In genomic region chr4:54095200-54095930, GRCm38 (mm10) we compare ENCODE assay signal across 23 mouse cellular contexts.
A peak's percentile ranks its signal among the peaks of the same experiment; 100 is the strongest.
DNase-seq lines count a peak whose midpoint lies in the region; ATAC-seq lines count a peak whose summit lies in the region.
"Had no signal": no experiment of that assay in that cellular context is flagged by ENCODE, and none has a peak within 500 bp of the region (broad histone marks: within the 10 kb centered on the region; RNA-seq: fewer than 3 reads in every experiment).

No protein-coding gene starts in this region.

- H3K4me1 ChIP-seq in hindbrain, embryonic 10.5 days (replicated peaks): 0 out of 2 replicates have a peak, but pooled peaks cover 9% of the 10 kb centered on the region
- H3K4me1 ChIP-seq in hindbrain, embryonic 14.5 days (replicated peaks; ENCODE audit: control insufficient read depth, insufficient read depth, low read length): no peaks in the 10 kb centered on the region
- peaks cover 12% of the 10 kb centered on the region for H3K4me1 ChIP-seq in embryonic facial prominence, embryonic 15.5 days
- H3K4me1 ChIP-seq in limb, embryonic 12.5 days (replicated peaks): peaks cover 22% of the 10 kb centered on the region
- H3K4me1 ChIP-seq: forebrain, embryonic 12.5 days; hindbrain, embryonic 13.5 days; midbrain, embryonic 13.5 days; neural tube, embryonic 13.5 days had no signal

- DNase-seq in hindbrain, embryonic 10.5 days (ENCODE audit: low spot score): no peak
- DNase-seq in hindbrain, embryonic 14.5 days (ENCODE audit: low spot score): no peak
- DNase-seq in embryo, embryonic 9.5 days (ENCODE audit: extremely low spot score): peak; percentile 8
- no peak for DNase-seq in T-cell, adult 2 months (ENCODE audit: low spot score)
- no peak for DNase-seq in lung, postnatal 36 days
- no peak for DNase-seq in left cerebral cortex, adult 11 months (ENCODE audit: low spot score)
- DNase-seq: adrenal gland, postnatal 10 days; cerebellum, adult 18-20 months; cerebellum, postnatal 14 days; gastrocnemius, adult 2 months; kidney, adult 2 months; liver; right cerebral cortex, postnatal 4 days; thymus, postnatal 36 days had no signal

- H3K9ac ChIP-seq in hindbrain, embryonic 14.5 days: no peak overlapping the region
- H3K9ac ChIP-seq in embryonic facial prominence, embryonic 15.5 days: no peak overlapping the region
- no peak overlapping the region for H3K9ac ChIP-seq in limb, embryonic 12.5 days (replicated peaks)
- H3K9ac ChIP-seq: forebrain, embryonic 12.5 days; hindbrain, embryonic 13.5 days; midbrain, embryonic 13.5 days; neural tube, embryonic 13.5 days had no signal

- peak overlapping the region; percentile 26; the same call in 1 of the 2 replicates for H3K27ac ChIP-seq in hindbrain, embryonic 10.5 days
- H3K27ac ChIP-seq in hindbrain, embryonic 14.5 days: no peak overlapping the region
- H3K27ac ChIP-seq in embryonic facial prominence, embryonic 15.5 days (replicated peaks): peak overlapping the region; percentile 22; the same call in 1 of the 2 replicates
- peak overlapping the region; percentile 72 for H3K27ac ChIP-seq in limb, embryonic 12.5 days
- H3K27ac ChIP-seq: forebrain, embryonic 12.5 days; gastrocnemius, adult 2 months; hindbrain, embryonic 13.5 days; kidney, postnatal 0 days; midbrain, embryonic 13.5 days; neural tube, embryonic 13.5 days had no signal

- H3K9me3 ChIP-seq in hindbrain, embryonic 10.5 days: no peaks in the 10 kb centered on the region
- H3K9me3 ChIP-seq in hindbrain, embryonic 14.5 days (ENCODE audit: control insufficient read depth, low read length): no peaks in the 10 kb centered on the region
- H3K9me3 ChIP-seq in embryonic facial prominence, embryonic 15.5 days (replicated peaks): no peaks in the 10 kb centered on the region
- no peaks in the 10 kb centered on the region for H3K9me3 ChIP-seq in limb, embryonic 12.5 days
- H3K9me3 ChIP-seq: forebrain, embryonic 12.5 days; hindbrain, embryonic 13.5 days; midbrain, embryonic 13.5 days; neural tube, embryonic 13.5 days had no signal

- WGBS in hindbrain, embryonic 10.5 days: 63% methylated on average over 4 of the region's 4 CpGs
- 68% methylated on average over 4 of the region's 4 CpGs for WGBS in hindbrain, embryonic 14.5 days
- WGBS in embryonic facial prominence, embryonic 15.5 days: 25% methylated on average over 4 of the region's 4 CpGs
- 25% methylated on average over 4 of the region's 4 CpGs for WGBS in limb, embryonic 12.5 days

- H3K4me2 ChIP-seq in hindbrain, embryonic 14.5 days (replicated peaks): no peak overlapping the region
- H3K4me2 ChIP-seq in embryonic facial prominence, embryonic 15.5 days (replicated peaks): no peak overlapping the region
- no peak overlapping the region for H3K4me2 ChIP-seq in limb, embryonic 12.5 days
- H3K4me2 ChIP-seq: forebrain, embryonic 12.5 days; hindbrain, embryonic 13.5 days; midbrain, embryonic 13.5 days; neural tube, embryonic 13.5 days had no signal

- no peak for ATAC-seq in hindbrain, embryonic 14.5 days (ENCODE audit: low FRiP score)
- ATAC-seq in embryonic facial prominence, embryonic 15.5 days (ENCODE audit: insufficient number of reproducible peaks, low FRiP score, low TSS enrichment, low read depth): peak; percentile 54; the same call in 1 of the 2 replicates
- ATAC-seq in limb, embryonic 12.5 days (ENCODE audit: insufficient number of reproducible peaks, insufficient read depth, low FRiP score, low TSS enrichment, low read depth): no peak
- ATAC-seq: midbrain, embryonic 13.5 days; Patski had no signal

- no peaks in the 10 kb centered on the region for H3K27me3 ChIP-seq in hindbrain, embryonic 10.5 days (ENCODE audit: insufficient read depth, poor library complexity, severe bottlenecking)
- H3K27me3 ChIP-seq in hindbrain, embryonic 14.5 days (ENCODE audit: control insufficient read depth, insufficient read depth, low read length): no peaks in the 10 kb centered on the region
- H3K27me3 ChIP-seq in embryonic facial prominence, embryonic 15.5 days: 0 out of 2 replicates have a peak, but pooled peaks cover 3% of the 10 kb centered on the region
- H3K27me3 ChIP-seq in limb, embryonic 12.5 days: no peaks in the 10 kb centered on the region
- H3K27me3 ChIP-seq: forebrain, embryonic 12.5 days; hindbrain, embryonic 13.5 days; midbrain, embryonic 13.5 days; neural tube, embryonic 13.5 days; Patski had no signal

- no peak overlapping the region for H3K4me3 ChIP-seq in hindbrain, embryonic 10.5 days
- no peak overlapping the region for H3K4me3 ChIP-seq in hindbrain, embryonic 14.5 days (replicated peaks; ENCODE audit: low read length)
- no peak overlapping the region for H3K4me3 ChIP-seq in embryonic facial prominence, embryonic 15.5 days (replicated peaks)
- H3K4me3 ChIP-seq in limb, embryonic 12.5 days (replicated peaks): no peak overlapping the region
- H3K4me3 ChIP-seq: forebrain, embryonic 12.5 days; gastrocnemius, adult 2 months; hindbrain, embryonic 13.5 days; midbrain, embryonic 13.5 days; myocyte; neural tube, embryonic 13.5 days had no signal

- no peaks in the 10 kb centered on the region for H3K36me3 ChIP-seq in hindbrain, embryonic 10.5 days
- H3K36me3 ChIP-seq in hindbrain, embryonic 14.5 days (replicated peaks; ENCODE audit: control insufficient read depth, insufficient read depth): no peaks in the 10 kb centered on the region
- no peaks in the 10 kb centered on the region for H3K36me3 ChIP-seq in embryonic facial prominence, embryonic 15.5 days
- no peaks in the 10 kb centered on the region for H3K36me3 ChIP-seq in limb, embryonic 12.5 days
- H3K36me3 ChIP-seq: forebrain, embryonic 12.5 days; hindbrain, embryonic 13.5 days; midbrain, embryonic 13.5 days; neural tube, embryonic 13.5 days had no signal
